Mouse (Mus musculus) adrenal gland (tissue): ENCODE results near the gene Rnf2.

Experiments used
- intact Hi-C: fragments of 180-260 bp; cut with DNase I; formaldehyde crosslinking; loops from one replicate; pipeline ENCODE4 v1.15.1; 2025
- long read RNA-seq, 2 experiments: library from polyadenylated mRNA; unstranded; transcript quantifications; one replicate each; pipeline ENCODE4 v2.0.0; 2020; ENCODE audit warnings: borderline replicate concordance in 1 of 2; ENCODE audit not compliant: insufficient replicate concordance in 1 of 2

Rnf2 gene
- long read RNA-seq, experiment 1, transcript Rnf2-201 (7 exons, 3,160 nt): major isoform, 24 of 30 reads
- long read RNA-seq, experiment 1, partial matches to known transcripts: 1 of 30 reads
- long read RNA-seq, experiment 1, other reads (novel, unspliced or antisense): 5 of 30 reads
- long read RNA-seq, experiment 2, transcript Rnf2-201 (7 exons, 3,160 nt): major isoform, 31 of 36 reads
- long read RNA-seq, experiment 2, partial matches to known transcripts: 1 of 36 reads
- long read RNA-seq, experiment 2, other reads (novel, unspliced or antisense): 3 of 36 reads

GRCm38 (mm10) chr1:151500531-151501361 is at the start of gene Rnf2:
Gene Rnf2, minus strand, starts transcription at chr1:151500955.
- intact Hi-C loops: no loop called here

GRCm38 (mm10) chr1:151549794-151550193 is 49.0 kb upstream of the Rnf2 start:
- intact Hi-C loops: no loop called here

GRCm38 (mm10) chr1:151548896-151549610 is 48.3 kb upstream of the Rnf2 start:
- intact Hi-C loops: no loop called here

- intact Hi-C loops: no loop called here
Observed at GRCm38 (mm10) chr1:151545571-151545970, 44.8 kb upstream of the Rnf2 start.

- intact Hi-C loops: no loop called here
Observed at GRCm38 (mm10) chr1:151544581-151544980, 43.8 kb upstream of the Rnf2 start.

GRCm38 (mm10) chr1:151543796-151544477 is 43.2 kb upstream of the Rnf2 start:
- intact Hi-C loops: no loop called here

- intact Hi-C loops: no loop called here
Observed at GRCm38 (mm10) chr1:151526701-151527100, 25.9 kb upstream of the Rnf2 start.

- intact Hi-C loops: no loop called here
Observed at GRCm38 (mm10) chr1:151517571-151518250, 17.0 kb upstream of the Rnf2 start.

- intact Hi-C loops: no loop called here
Observed at GRCm38 (mm10) chr1:151516871-151517270, 16.1 kb upstream of the Rnf2 start.

GRCm38 (mm10) chr1:151515733-151516132 is 15.0 kb upstream of the Rnf2 start:
- intact Hi-C loops: no loop called here

- intact Hi-C loops: no loop called here
Observed at GRCm38 (mm10) chr1:151514119-151514518, 13.4 kb upstream of the Rnf2 start.

- intact Hi-C loops: no loop called here
Observed at GRCm38 (mm10) chr1:151510811-151511210, 10.1 kb upstream of the Rnf2 start.

- intact Hi-C loops: no loop called here
Observed at GRCm38 (mm10) chr1:151499815-151500501, 797 bp downstream of the Rnf2 start.

- intact Hi-C loops: no loop called here
Observed at GRCm38 (mm10) chr1:151498381-151498780, 2.4 kb downstream of the Rnf2 start.

- intact Hi-C loops: no loop called here
Observed at GRCm38 (mm10) chr1:151497942-151498341, 2.8 kb downstream of the Rnf2 start.

GRCm38 (mm10) chr1:151497028-151497427 is 3.7 kb downstream of the Rnf2 start:
- intact Hi-C loops: no loop called here

- intact Hi-C loops: no loop called here
Observed at GRCm38 (mm10) chr1:151495635-151496285, 5.0 kb downstream of the Rnf2 start.

- intact Hi-C loops: loop anchor here (5.0 kb wide), 1 partner anchor 213 kb away; no protein-coding TSS in a partner anchor
Observed at GRCm38 (mm10) chr1:151494711-151495110, 6.0 kb downstream of the Rnf2 start.

- intact Hi-C loops: loop anchor here (5.0 kb wide), 1 partner anchor 213 kb away; no protein-coding TSS in a partner anchor
Observed at GRCm38 (mm10) chr1:151493826-151494225, 6.9 kb downstream of the Rnf2 start.
